Mouse (Mus musculus): ENCODE measurements around the gene Gm20388. TPM values are rescaled to one million over a fixed set of nuclear protein-coding genes. Genes with fewer than 3 reads are reported as not detected.

The Gm20388 gene
- polyA plus RNA-seq, 1 experiment, result 10.6 TPM

DNA sequence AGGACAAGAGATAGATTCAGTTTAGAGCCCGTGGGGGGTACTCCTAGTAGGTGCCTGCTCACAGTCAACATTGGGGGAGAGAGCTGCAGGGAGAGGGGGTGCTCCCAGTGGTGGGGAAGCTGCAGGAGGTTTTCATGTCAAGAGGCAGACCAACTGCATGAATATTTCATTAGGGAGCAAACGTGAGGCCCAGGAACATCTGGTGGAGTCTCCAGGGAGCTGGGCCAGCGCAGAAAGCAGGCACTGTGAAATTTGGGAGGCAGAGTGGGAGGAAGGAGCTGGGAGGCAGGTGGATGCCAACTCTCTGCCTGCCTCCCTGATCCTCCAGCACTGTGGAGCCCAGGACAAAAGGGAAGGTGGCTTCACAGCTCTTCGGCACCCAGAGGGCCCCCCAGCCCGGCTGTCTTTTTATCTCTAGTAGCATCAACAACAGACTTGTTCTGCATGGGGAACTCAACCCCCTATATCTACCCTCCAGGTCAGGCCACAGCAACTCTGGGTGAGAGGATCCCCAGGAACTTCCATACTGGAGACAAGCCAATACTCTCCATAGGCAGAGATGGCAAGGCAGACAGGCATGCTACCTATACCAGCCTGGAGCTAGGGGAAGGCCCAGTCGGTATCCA is 2838.8 kb downstream of the Gm20388 start:
- H3K27ac ChIP-seq (ENCODE audit: control insufficient read depth, insufficient read depth, low read depth, low read length, poor library complexity), result no peak overlapping the region
- H3K4me1 ChIP-seq (ENCODE audit: control insufficient read depth, insufficient read depth, low read length), result no peaks in the 10 kb centered on the region
- TF ChIP-seq POLR2A (IDR thresholded peaks at IDR 0.05; ENCODE audit: borderline replicate concordance, control insufficient read depth, low read depth, low read length), result no peak
- TF ChIP-seq CTCF (IDR thresholded peaks at IDR 0.05; ENCODE audit: control insufficient read depth, insufficient read depth, low read length), result no peak
- 63% methylated on average over 6 of the region's 6 CpGs for WGBS
- H3K4me3 ChIP-seq (replicated peaks; ENCODE audit: control insufficient read depth, low read depth, low read length), result no peak overlapping the region

DNA sequence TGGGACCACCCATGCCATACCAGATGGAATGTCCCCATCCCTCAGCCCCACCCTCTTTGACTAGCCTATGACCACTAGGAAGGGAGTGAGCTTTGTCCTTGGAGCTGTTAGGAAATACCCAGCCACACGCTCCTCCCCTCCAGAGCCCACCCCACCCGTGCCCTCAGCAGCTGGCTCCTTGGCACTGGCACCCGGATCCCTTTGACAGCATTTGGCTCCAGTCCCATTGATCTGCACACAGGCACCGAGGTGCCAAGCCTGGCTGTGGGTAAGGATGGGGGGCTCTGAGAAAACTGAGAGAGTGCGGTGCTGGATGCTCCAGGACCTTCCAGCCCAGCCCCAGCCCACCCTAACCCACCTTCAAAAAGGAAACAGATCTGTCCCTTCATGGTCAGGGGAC is 2840.7 kb downstream of the Gm20388 start:
- 35% methylated on average over 5 of the region's 5 CpGs for WGBS
- H3K4me3 ChIP-seq (replicated peaks; ENCODE audit: control insufficient read depth, low read depth, low read length), result no peak overlapping the region
- H3K4me1 ChIP-seq (ENCODE audit: control insufficient read depth, insufficient read depth, low read length), result no peaks in the 10 kb centered on the region
- H3K27ac ChIP-seq (ENCODE audit: control insufficient read depth, insufficient read depth, low read depth, low read length, poor library complexity), result no peak overlapping the region
- TF ChIP-seq POLR2A (IDR thresholded peaks at IDR 0.05; ENCODE audit: borderline replicate concordance, control insufficient read depth, low read depth, low read length), result no peak
- no peak for TF ChIP-seq CTCF (IDR thresholded peaks at IDR 0.05; ENCODE audit: control insufficient read depth, insufficient read depth, low read length)

DNA sequence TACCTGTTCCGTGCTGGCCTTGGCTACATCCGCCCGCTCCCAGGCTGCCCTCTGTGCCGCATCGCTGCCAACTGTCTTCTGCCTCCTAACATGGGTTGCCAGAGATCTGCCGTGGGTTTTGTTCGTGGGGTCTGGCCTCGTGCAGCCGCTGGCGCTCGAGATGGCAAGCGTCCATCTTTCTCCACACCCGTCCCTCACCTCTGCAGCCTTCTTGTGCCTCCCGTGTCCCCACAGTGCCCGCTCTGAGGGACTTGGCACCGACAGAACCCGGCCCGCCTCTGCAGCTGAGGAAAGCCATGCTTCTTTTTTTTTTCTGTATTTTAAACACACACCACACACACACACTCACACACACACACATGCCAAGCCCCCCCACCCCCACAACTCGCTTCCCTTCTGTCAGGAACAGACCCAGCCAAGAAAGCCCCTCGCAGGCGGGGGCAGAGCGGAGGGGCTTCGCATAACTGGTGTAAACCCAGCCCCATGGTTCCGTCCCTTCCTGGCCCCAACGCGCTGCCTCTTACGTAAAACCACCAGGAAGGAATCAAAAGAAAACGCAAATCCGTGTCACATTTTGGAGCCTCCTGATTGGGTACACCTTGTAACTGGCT is 2841.6 kb downstream of the Gm20388 start:
- no peaks in the 10 kb centered on the region for H3K4me1 ChIP-seq (ENCODE audit: control insufficient read depth, insufficient read depth, low read length)
- no peak for TF ChIP-seq POLR2A (IDR thresholded peaks at IDR 0.05; ENCODE audit: borderline replicate concordance, control insufficient read depth, low read depth, low read length)
- no peak for TF ChIP-seq CTCF (IDR thresholded peaks at IDR 0.05; ENCODE audit: control insufficient read depth, insufficient read depth, low read length)
- H3K4me3 ChIP-seq (replicated peaks; ENCODE audit: control insufficient read depth, low read depth, low read length), result no peak overlapping the region
- no peak overlapping the region for H3K27ac ChIP-seq (ENCODE audit: control insufficient read depth, insufficient read depth, low read depth, low read length, poor library complexity)
- 80% methylated on average over 29 of the region's 29 CpGs for WGBS

DNA sequence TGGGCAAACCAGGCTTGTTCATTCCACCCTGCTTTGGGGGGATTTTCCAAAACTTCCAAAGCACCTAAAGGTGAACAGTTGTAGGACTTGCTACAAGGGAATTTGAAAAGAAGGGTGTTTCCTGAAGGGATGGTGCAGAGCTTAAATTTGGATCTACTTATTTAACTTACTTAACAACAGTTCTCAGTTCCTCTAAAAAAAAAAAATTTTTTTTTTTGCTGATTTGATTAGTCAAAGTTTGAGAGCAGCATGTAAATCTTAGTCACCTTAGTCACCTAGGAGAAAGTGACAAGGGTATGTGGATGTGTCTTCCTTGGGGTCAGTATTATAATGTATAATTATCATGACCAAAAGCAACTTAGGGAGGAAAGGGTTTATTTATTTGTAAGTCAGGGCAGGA is 2848.0 kb downstream of the Gm20388 start:
- no peak overlapping the region for H3K4me3 ChIP-seq (replicated peaks; ENCODE audit: control insufficient read depth, low read depth, low read length)
- H3K27ac ChIP-seq (ENCODE audit: control insufficient read depth, insufficient read depth, low read depth, low read length, poor library complexity), result no peak overlapping the region
- TF ChIP-seq POLR2A (IDR thresholded peaks at IDR 0.05; ENCODE audit: borderline replicate concordance, control insufficient read depth, low read depth, low read length), result no peak
- no peak for TF ChIP-seq CTCF (IDR thresholded peaks at IDR 0.05; ENCODE audit: control insufficient read depth, insufficient read depth, low read length)
- H3K4me1 ChIP-seq (ENCODE audit: control insufficient read depth, insufficient read depth, low read length), result peaks cover 6% of the 10 kb centered on the region

DNA sequence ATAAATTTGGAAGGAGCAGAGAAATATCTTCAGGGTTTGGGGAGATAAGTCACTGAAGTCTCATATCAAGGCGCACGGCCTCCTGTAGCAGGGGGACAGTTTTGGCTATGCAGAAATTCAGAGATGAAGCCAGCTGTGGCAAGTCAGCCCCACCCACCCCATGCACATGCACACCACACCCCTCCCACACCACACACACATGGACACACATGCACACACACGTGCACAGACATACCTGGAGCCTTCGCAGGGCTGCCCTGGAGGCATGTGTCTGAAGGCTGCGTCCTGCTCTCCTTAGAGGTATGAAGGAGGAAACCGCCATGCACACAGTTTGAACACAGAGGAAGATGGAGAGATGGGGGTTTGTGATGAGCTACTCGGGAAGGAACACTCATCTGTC is 2849.5 kb downstream of the Gm20388 start:
- no peak for TF ChIP-seq CTCF (IDR thresholded peaks at IDR 0.05; ENCODE audit: control insufficient read depth, insufficient read depth, low read length)
- no peak for TF ChIP-seq POLR2A (IDR thresholded peaks at IDR 0.05; ENCODE audit: borderline replicate concordance, control insufficient read depth, low read depth, low read length)
- Histone ChIP-seq H3K4me3 (replicated peaks; ENCODE audit: control insufficient read depth, low read depth, low read length) (no peak overlapping the region), H3K27ac (ENCODE audit: control insufficient read depth, insufficient read depth, low read depth, low read length, poor library complexity) (no peak overlapping the region), H3K4me1 (ENCODE audit: control insufficient read depth, insufficient read depth, low read length) (peaks cover 6% of the 10 kb centered on the region)
- WGBS, result 70% methylated on average over 7 of the region's 7 CpGs

DNA sequence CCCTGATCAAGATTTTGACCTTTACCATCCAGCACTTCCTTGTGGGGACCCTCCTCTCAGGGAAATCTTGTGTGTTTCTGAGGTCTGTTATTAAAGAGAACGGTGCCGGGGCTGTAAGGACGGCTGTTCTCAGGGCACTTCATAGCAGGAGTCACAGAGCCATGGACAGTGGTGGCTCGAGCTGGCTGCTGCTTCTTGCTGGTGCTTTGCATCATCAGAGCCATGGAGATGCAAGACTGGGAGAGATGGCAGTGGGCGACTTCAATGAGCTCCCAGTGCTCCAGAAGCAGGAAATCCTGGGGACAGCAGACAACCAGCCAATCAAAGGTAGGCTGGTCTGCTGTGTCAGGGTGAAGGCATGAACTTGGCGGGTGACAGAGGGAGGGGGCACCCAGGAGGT is 2850.5 kb downstream of the Gm20388 start:
- TF ChIP-seq POLR2A (IDR thresholded peaks at IDR 0.05; ENCODE audit: borderline replicate concordance, control insufficient read depth, low read depth, low read length) (no peak), CTCF (IDR thresholded peaks at IDR 0.05; ENCODE audit: control insufficient read depth, insufficient read depth, low read length) (no peak)
- Histone ChIP-seq H3K4me1 (ENCODE audit: control insufficient read depth, insufficient read depth, low read length) (peaks cover 6% of the 10 kb centered on the region), H3K4me3 (replicated peaks; ENCODE audit: control insufficient read depth, low read depth, low read length) (no peak overlapping the region), H3K27ac (ENCODE audit: control insufficient read depth, insufficient read depth, low read depth, low read length, poor library complexity) (no peak overlapping the region)
- WGBS, result 74% methylated on average over 6 of the region's 6 CpGs

DNA sequence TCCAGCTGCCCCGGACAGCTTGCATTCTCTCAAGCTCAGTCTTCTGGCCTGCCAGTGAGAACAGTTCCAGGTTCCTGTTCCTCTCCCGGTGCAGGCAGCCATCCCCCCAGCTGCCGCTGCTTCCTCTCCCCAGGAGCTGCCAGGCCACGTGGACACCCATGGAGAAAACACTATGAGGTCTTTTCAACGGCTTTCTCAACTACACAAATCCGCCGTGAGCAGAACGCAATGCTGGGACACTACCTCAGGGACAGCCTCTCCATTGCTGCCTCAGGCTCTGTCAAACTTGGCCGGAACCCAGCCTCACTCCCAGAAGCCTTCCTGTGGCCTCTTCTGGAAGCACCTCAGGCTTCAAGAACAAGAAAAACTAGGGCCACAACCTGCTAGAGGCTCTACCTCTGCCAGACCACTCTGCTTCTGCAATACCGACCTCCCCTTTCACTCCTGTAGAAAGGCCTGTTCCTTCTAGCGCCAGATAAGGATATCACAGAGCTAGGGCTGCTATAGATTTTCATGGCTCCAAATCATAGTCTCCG is 2852.2 kb downstream of the Gm20388 start:
- peaks cover 6% of the 10 kb centered on the region for H3K4me1 ChIP-seq (ENCODE audit: control insufficient read depth, insufficient read depth, low read length)
- WGBS, result 30% methylated on average over 12 of the region's 12 CpGs
- peak overlapping the region; percentile 85 for H3K27ac ChIP-seq (ENCODE audit: control insufficient read depth, insufficient read depth, low read depth, low read length, poor library complexity)
- TF ChIP-seq CTCF (IDR thresholded peaks at IDR 0.05; ENCODE audit: control insufficient read depth, insufficient read depth, low read length) (no peak), POLR2A (IDR thresholded peaks at IDR 0.05; ENCODE audit: borderline replicate concordance, control insufficient read depth, low read depth, low read length) (no peak)
- peak overlapping the region; percentile 22 for H3K4me3 ChIP-seq (replicated peaks; ENCODE audit: control insufficient read depth, low read depth, low read length)

DNA sequence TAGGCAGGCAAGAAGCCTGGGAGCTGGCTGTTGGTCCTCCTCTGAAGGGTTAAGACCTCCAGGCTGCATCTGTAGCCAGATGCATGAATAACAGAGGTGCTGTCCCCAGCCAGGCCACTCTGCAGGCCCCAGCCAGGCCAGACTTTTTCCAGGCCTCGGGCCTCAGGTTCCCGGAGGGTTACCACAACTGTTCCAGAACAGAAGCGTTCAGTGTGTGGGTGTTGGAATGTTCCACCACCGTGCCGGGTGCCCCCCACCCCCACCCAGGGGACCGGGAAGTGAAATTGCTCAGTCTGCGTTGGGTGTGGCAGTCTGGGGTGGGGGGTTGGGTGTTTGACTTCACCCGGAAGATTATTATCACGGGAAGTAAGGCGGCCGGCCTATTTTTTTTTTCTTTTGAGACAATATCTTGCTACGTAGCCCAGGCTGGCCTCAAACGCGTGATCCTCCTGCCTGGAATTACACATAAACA is 2852.7 kb downstream of the Gm20388 start:
- TF ChIP-seq POLR2A (IDR thresholded peaks at IDR 0.05; ENCODE audit: borderline replicate concordance, control insufficient read depth, low read depth, low read length), result no peak
- no peak for TF ChIP-seq CTCF (IDR thresholded peaks at IDR 0.05; ENCODE audit: control insufficient read depth, insufficient read depth, low read length)
- H3K27ac ChIP-seq (ENCODE audit: control insufficient read depth, insufficient read depth, low read depth, low read length, poor library complexity), result peak overlapping the region; percentile 85
- WGBS, result 59% methylated on average over 14 of the region's 14 CpGs

More for the DNA sequence above, 2852.7 kb downstream of the Gm20388 start:
- H3K4me1 ChIP-seq (ENCODE audit: control insufficient read depth, insufficient read depth, low read length), result peaks cover 6% of the 10 kb centered on the region
- H3K4me3 ChIP-seq (replicated peaks; ENCODE audit: control insufficient read depth, low read depth, low read length), result no peak overlapping the region

All from bone marrow, adult 2 months (tissue).